Mouse (Mus musculus) midbrain, embryonic 11.5 days (tissue): ENCODE measurements around the gene Sptbn1. TPM values are rescaled to one million over a fixed set of nuclear protein-coding genes. Genes with fewer than 3 reads are reported as not detected.
"Not testable (repeated sequence)": the region's sequence is repeated elsewhere in the genome, so short reads cannot be mapped to it uniquely, and the experiment has no call there.

Experiments
- ATAC-seq: fragments of 200-750 bp; cut with Nextera tagmentation; 2 replicates; pipeline ENCODE4 v1.8.0; 2017; ENCODE audit warnings: moderate TSS enrichment, moderate library complexity; ENCODE audit not compliant: low FRiP score
- DNase-seq: peaks from one replicate; pipeline ENCODE4 v3.0.0; 2015; ENCODE audit warnings: low spot score; ENCODE audit errors: missing footprints
- H3K27ac ChIP-seq: fragments of 300-500 bp; sonication (generic); 2 replicates; pipeline ENCODE4 v1.5.1; 2014; ENCODE audit warnings: low read depth, low read length
- H3K27me3 ChIP-seq: fragments of 300-500 bp; sonication (generic); 2 replicates; pipeline ENCODE4 v1.6.1; 2014; ENCODE audit warnings: mild to moderate bottlenecking, low read length, moderate library complexity, mixed read lengths; ENCODE audit not compliant: control insufficient read depth, insufficient read depth
- H3K36me3 ChIP-seq: fragments of 300-500 bp; sonication (generic); 2 replicates; pipeline ENCODE4 v1.6.1; 2014; ENCODE audit warnings: mild to moderate bottlenecking, low read length, moderate library complexity, mixed read lengths; ENCODE audit not compliant: control insufficient read depth, insufficient read depth
- H3K4me1 ChIP-seq: fragments of 300-500 bp; sonication (generic); 2 replicates; pipeline ENCODE4 v1.6.1; 2014; ENCODE audit warnings: low read length; ENCODE audit not compliant: control insufficient read depth, insufficient read depth
- H3K4me2 ChIP-seq: fragments of 300-500 bp; sonication (generic); 2 replicates; pipeline ENCODE4 v1.6.1; 2014; ENCODE audit warnings: mild to moderate bottlenecking, moderate library complexity
- H3K4me3 ChIP-seq: fragments of 300-500 bp; sonication (generic); 2 replicates; pipeline ENCODE4 v1.5.1; 2014; ENCODE audit warnings: low read depth, low read length
- H3K9ac ChIP-seq: fragments of 300-500 bp; sonication (generic); 2 replicates; pipeline ENCODE4 v1.6.1; 2014; ENCODE audit warnings: low read length
- H3K9me3 ChIP-seq: fragments of 300-500 bp; sonication (generic); 2 replicates; pipeline ENCODE4 v1.6.1; 2016; ENCODE audit warnings: low read length; ENCODE audit not compliant: control insufficient read depth
- WGBS: fragments of 180-500 bp; shearing (Covaris S2); extraction: QIAGEN DNeasy Blood & Tissue Kit; methylation state at CpG from one replicate; pipeline ENCODE4 v1.1.7; 2014; 5-methylcytosine and 5-hydroxymethylcytosine counted together
- polyA plus RNA-seq: library from polyadenylated mRNA; unstranded; fragments of >200 nt; fragmentation: Nextera tagmentation; extraction: Ambion mirVana; gene quantifications from 2 replicates; pipeline ENCODE4 v1.2.1, GENCODE M21; 2014

Gene Sptbn1
- polyA plus RNA-seq, 1 experiment from 2014 or later, result 86.2 TPM

DNA sequence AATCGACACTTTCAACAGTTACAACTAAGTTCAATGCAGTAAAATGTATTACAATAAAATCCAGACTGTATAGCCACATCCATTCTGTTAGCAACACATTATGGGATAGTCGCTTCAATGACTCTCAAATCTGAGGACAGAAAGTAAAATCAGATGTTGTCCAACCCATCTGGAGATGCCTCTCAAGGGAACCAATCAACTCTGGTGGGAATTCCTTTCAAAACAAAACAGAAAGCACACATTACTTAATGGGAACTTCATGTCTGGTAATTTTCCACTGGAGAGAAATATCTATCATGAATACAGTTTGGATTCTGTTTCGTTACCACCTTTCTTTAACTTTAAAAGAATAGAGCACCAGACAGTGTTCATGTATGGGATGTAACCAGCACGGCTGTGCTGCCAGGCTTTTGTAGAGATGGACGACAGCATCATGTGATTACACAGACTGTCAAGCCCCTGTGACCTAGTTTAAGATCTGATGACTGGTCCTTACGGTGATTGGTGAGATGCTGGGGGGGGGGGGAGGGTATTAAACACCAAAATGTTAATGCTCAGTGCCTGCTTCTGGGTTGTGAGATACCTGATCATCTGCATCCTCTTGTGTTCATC, 9.1 kb downstream of the Sptbn1 start:
- Histone ChIP-seq H3K9me3 (no peaks in the 10 kb centered on the region), H3K4me1 (no peaks in the 10 kb centered on the region), H3K36me3 (no peaks in the 10 kb centered on the region), H3K4me2 (no peak overlapping the region), H3K4me3 (no peak overlapping the region), H3K9ac (no peak overlapping the region), H3K27me3 (no peaks in the 10 kb centered on the region), H3K27ac (no peak overlapping the region)
- ATAC-seq (no peak), DNase-seq (no peak)
- WGBS, result 91% methylated on average over 6 of the region's 6 CpGs

DNA sequence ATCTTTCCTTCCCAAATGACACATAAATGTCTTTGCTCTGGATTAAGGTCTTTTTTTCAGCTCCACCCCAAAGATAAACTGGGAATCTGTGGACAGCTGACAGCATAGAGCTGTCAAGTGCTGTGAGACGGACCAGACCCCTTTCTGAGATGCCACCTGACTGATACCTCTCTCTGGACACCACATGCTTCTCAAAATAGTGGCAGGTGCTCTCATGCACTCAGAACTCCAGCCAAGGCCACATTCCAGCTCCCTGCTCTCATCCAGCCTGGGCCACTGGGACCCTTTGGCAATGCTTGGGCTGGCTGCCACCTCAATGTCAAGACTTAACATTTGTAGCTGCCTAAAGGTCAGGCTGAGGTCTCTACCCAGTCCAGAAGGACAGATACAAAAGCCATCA, 10.2 kb downstream of the Sptbn1 start:
- ATAC-seq (no peak), DNase-seq (no peak)
- H3K4me3 ChIP-seq, result no peak overlapping the region
- no peak overlapping the region for H3K27ac ChIP-seq
- no peaks in the 10 kb centered on the region for H3K9me3 ChIP-seq
- WGBS, result 67% methylated on average over 1 of the region's 1 CpGs
- no peaks in the 10 kb centered on the region for H3K27me3 ChIP-seq
- H3K4me2 ChIP-seq, result no peak overlapping the region
- no peak overlapping the region for H3K9ac ChIP-seq
- H3K36me3 ChIP-seq, result no peaks in the 10 kb centered on the region
- no peaks in the 10 kb centered on the region for H3K4me1 ChIP-seq

- no peak overlapping the region for H3K4me3 ChIP-seq
- H3K9ac ChIP-seq, result no peak overlapping the region
- H3K4me2 ChIP-seq, result no peak overlapping the region
- ATAC-seq, result no peak
- no peak for DNase-seq
- H3K27ac ChIP-seq, result no peak overlapping the region
- H3K4me1 ChIP-seq, result no peaks in the 10 kb centered on the region
- no peaks in the 10 kb centered on the region for H3K9me3 ChIP-seq
- H3K27me3 ChIP-seq, result no peaks in the 10 kb centered on the region
- H3K36me3 ChIP-seq, result no peaks in the 10 kb centered on the region
Measured at GRCm38 (mm10) chr11:30257085-30257484, 10.9 kb downstream of the Sptbn1 start.

DNA sequence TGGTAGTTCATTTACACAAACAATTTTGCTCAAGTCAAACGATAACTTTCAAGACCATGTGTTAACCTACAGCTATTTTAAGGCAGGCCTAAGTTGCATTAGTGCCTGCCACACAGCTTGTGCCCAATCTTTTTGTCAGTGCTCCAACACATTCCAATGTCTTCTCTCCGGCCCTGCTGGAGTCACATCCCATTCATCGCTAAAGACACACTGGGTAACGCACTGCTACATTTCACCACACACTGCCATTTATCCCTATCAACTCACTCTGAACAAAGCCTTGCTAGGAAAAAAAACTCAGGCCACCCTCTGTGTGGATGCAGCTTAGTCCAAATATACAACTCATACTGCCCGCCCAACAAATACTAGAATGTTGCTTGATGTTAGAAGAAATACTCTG, 11.5 kb downstream of the Sptbn1 start:
- Histone ChIP-seq H3K27ac (no peak overlapping the region), H3K4me2 (no peak overlapping the region)
- 70% methylated on average over 5 of the region's 5 CpGs for WGBS

DNA sequence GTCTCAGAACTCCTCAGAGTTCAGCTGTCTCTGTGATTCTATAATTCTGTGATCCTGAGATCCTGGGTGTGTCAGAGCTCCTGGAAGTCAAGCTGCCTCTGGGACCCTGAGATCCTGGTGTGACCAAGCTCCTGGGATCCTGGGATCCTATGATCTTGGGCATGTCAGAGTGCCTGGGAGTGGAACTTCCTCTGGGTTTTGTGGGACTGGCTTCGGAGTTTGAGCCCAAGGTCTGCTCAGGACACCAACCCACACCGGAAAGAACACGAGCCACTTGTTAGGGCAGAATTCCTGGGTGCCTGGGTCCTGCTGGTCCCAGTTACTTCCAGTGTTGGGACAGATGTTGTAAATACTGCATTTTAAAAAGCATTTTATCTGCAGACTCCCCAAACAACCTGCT, 12.8 kb downstream of the Sptbn1 start:
- not testable (repeated sequence) for H3K27ac ChIP-seq, H3K4me3 ChIP-seq, ATAC-seq, H3K9ac ChIP-seq, H3K27me3 ChIP-seq, H3K4me1 ChIP-seq, H3K4me2 ChIP-seq, H3K9me3 ChIP-seq, DNase-seq, H3K36me3 ChIP-seq
- WGBS, result 94% methylated on average over 3 of the region's 3 CpGs

More for the DNA sequence above, 11.5 kb downstream of the Sptbn1 start:
- Histone ChIP-seq H3K4me3 (no peak overlapping the region), H3K4me1 (no peaks in the 10 kb centered on the region), H3K9me3 (no peaks in the 10 kb centered on the region), H3K9ac (no peak overlapping the region), H3K27me3 (no peaks in the 10 kb centered on the region), H3K36me3 (no peaks in the 10 kb centered on the region)
- DNase-seq (no peak), ATAC-seq (no peak)

- no peaks in the 10 kb centered on the region for H3K4me1 ChIP-seq
- no peaks in the 10 kb centered on the region for H3K27me3 ChIP-seq
- H3K27ac ChIP-seq, result no peak overlapping the region
- DNase-seq (no peak), ATAC-seq (no peak)
- no peaks in the 10 kb centered on the region for H3K36me3 ChIP-seq
- no peak overlapping the region for H3K9ac ChIP-seq
- 92% methylated on average over 11 of the region's 11 CpGs for WGBS
- H3K4me3 ChIP-seq, result no peak overlapping the region
- H3K9me3 ChIP-seq, result no peaks in the 10 kb centered on the region
- no peak overlapping the region for H3K4me2 ChIP-seq
Measured at GRCm38 (mm10) chr11:30251294-30251904, 16.6 kb downstream of the Sptbn1 start.

DNA sequence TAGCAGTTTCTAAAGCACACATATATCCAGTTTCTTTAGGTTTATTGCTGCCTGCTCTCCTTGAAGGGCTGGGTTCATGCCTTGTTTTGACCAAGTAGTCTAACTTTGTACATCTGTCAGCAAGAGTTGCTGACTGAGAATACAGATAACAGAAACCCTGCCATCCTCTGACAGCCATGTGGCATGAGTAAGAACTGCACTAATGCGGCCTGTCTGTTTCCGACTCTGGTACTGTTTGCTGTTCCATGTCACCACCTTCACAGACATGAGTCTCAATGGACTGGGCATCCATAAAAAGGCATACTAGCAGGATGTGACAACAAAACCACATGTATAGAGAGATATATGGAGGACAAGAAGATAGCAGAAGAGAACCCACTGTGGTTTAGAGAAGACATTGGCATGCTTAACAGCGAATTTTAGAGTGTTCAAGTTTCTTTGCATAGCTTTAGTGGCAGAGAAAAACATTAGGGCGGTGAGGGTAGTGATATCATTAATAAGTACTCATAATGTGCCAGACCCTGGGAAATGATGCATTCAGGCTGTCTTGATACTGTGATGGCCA, 18.4 kb downstream of the Sptbn1 start:
- Histone ChIP-seq H3K4me1 (no peaks in the 10 kb centered on the region), H3K27ac (no peak overlapping the region), H3K4me2 (no peak overlapping the region), H3K9ac (no peak overlapping the region), H3K4me3 (no peak overlapping the region), H3K36me3 (no peaks in the 10 kb centered on the region), H3K9me3 (no peaks in the 10 kb centered on the region), H3K27me3 (no peaks in the 10 kb centered on the region)
- DNase-seq (no peak), ATAC-seq (no peak)
- WGBS, result 94% methylated on average over 4 of the region's 4 CpGs

DNA sequence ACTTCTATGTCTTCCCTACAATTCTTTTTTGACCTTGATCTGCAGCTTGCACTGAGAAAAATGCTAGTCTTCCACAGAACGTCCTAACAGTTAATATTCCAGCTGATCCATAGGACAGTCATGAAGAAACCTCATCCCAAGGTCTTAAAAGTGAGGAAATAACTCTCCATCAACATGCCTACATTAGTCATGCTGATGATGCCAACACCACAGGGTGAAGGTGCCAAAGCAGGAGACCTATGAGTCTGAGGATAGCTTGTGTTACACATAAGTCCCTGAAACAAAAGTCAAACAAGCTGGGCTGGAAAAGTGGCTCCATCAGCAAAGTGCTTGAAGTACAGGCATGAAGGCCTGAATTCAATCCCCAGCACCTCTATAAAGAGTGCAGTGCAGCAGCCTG, 20.9 kb downstream of the Sptbn1 start:
- H3K9me3 ChIP-seq, result no peaks in the 10 kb centered on the region
- no peaks in the 10 kb centered on the region for H3K4me1 ChIP-seq
- DNase-seq (no peak), ATAC-seq (no peak)
- WGBS, result 75% methylated on average over 1 of the region's 1 CpGs
- H3K4me2 ChIP-seq, result no peak overlapping the region
- H3K36me3 ChIP-seq, result no peaks in the 10 kb centered on the region
- H3K27ac ChIP-seq, result no peak overlapping the region
- no peak overlapping the region for H3K4me3 ChIP-seq
- no peaks in the 10 kb centered on the region for H3K27me3 ChIP-seq
- no peak overlapping the region for H3K9ac ChIP-seq

DNA sequence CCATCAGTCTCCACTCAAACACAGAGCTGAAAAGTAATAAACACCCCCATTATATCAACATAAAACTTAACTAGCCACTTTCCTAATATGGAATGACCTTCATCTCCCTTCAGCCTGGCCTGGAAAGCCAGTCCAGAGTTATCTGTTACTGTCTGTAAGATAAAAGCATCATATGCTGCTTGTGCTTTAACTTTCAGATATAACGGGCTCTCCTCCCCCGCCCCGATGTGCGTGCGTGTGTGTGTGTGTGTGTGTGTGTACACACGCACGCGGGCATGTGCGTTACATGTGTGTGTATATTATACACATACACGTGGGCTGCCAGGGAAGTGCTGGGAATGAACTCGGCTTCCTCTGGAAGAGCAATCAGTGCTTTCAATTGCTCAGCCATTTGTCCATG, 21.8 kb downstream of the Sptbn1 start:
- 90% methylated on average over 11 of the region's 11 CpGs for WGBS
- Histone ChIP-seq H3K27me3 (no peaks in the 10 kb centered on the region), H3K36me3 (no peaks in the 10 kb centered on the region), H3K4me1 (no peaks in the 10 kb centered on the region), H3K4me2 (no peak overlapping the region), H3K9me3 (no peaks in the 10 kb centered on the region), H3K27ac (no peak overlapping the region), H3K4me3 (no peak overlapping the region), H3K9ac (no peak overlapping the region)
- no peak for ATAC-seq
- DNase-seq, result no peak
